Mouse (Mus musculus) small intestine, adult 2 months (tissue): ENCODE results near the gene Adck2.

Source experiments
- CTCF ChIP-seq: fragments of 200-500 bp; IDR thresholded peaks from 2 replicates; pipeline ENCODE4 v1.5.1; 2012; ENCODE audit warnings: low read depth, mild to moderate bottlenecking, control low read depth, inconsistent platforms, low read length, moderate library complexity, mixed read lengths; ENCODE audit not compliant: insufficient replicate concordance, insufficient read length; ENCODE audit errors: extremely low read depth
- POLR2A ChIP-seq: fragments of 200-500 bp; IDR thresholded peaks from 2 replicates; pipeline ENCODE4 v1.6.1; 2012; ENCODE audit warnings: low read depth, mild to moderate bottlenecking, control low read depth, inconsistent platforms, low read length, moderate library complexity

DNA sequence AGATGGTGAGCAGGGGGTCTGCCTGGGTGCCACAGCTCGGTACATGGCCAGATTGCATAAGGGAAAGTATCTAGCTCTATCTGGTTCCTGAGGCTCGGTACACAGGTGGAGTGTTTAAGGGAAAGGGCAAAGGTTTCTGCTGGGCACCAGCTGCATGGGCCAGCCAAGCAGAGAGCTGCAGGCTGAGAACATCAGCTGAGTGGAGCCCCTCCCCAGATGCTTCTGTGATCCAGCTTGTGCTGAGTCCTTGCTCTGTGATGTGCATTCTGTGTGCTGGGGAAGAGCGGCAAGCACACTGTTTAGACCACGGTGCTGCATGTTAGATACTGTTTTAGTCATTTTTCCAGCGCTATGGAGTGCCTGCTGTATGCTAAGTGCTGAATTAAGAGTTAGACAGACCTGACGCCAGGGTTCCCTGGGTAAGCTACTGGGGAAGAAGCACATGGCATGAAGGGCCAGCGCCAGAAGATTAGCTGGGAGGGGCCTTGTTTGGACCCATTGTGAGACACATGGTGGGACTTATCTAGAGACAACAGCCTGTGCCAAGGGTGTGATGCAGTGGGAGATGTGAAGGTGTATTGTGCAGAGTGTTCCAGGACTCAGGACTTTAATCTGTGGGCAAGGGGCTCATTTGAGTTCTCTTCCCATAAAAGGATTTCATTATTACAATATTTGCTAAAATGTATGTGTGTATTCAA lies 7.6 kb downstream of the Adck2 start:
- no peak for TF ChIP-seq POLR2A
- TF ChIP-seq CTCF, result no peak
